Mouse (Mus musculus): ENCODE data around the gene St5. TPM values are rescaled to one million over a fixed set of nuclear protein-coding genes. Genes with fewer than 3 reads are reported as not detected.

Gene St5
- polyA plus RNA-seq, 1 experiment, result 47.6 TPM

- DNase-seq, result no peak
- Histone ChIP-seq H3K4me1 (ENCODE audit: control insufficient read depth, insufficient read depth, low read length) (no peaks in the 10 kb centered on the region), H3K36me3 (ENCODE audit: control insufficient read depth, insufficient read depth, low read length) (no peaks in the 10 kb centered on the region; the same call in 1 of the 2 replicates), H3K27ac (ENCODE audit: insufficient read depth, low read depth, low read length) (no peak overlapping the region), H3K27me3 (replicated peaks; ENCODE audit: control insufficient read depth, insufficient read depth, low read length) (no peaks in the 10 kb centered on the region), H3K4me3 (ENCODE audit: insufficient read depth, low read depth, low read length) (no peak overlapping the region)
- 94% methylated on average over 2 of the region's 2 CpGs for WGBS
- TF ChIP-seq CTCF (conservative IDR thresholded peaks at IDR 0.05; ENCODE audit: insufficient read depth, insufficient read length, low read depth, low read length) (no peak), POLR2A (IDR thresholded peaks at IDR 0.05; ENCODE audit: low read depth, low read length) (no peak)
These were observed 10.1 kb upstream of the St5 start for GRCm38 (mm10) chr7:109713434-109713982.

GRCm38 (mm10) chr7:109712198-109712597, 8.8 kb upstream of the St5 start:
- DNase-seq, result no peak
- WGBS, result 87% methylated on average over 7 of the region's 7 CpGs
- no peaks in the 10 kb centered on the region for H3K27me3 ChIP-seq (replicated peaks; ENCODE audit: control insufficient read depth, insufficient read depth, low read length)
- H3K4me1 ChIP-seq (ENCODE audit: control insufficient read depth, insufficient read depth, low read length), result no peaks in the 10 kb centered on the region
- H3K4me3 ChIP-seq (ENCODE audit: insufficient read depth, low read depth, low read length), result no peak overlapping the region
- H3K27ac ChIP-seq (ENCODE audit: insufficient read depth, low read depth, low read length), result no peak overlapping the region
- TF ChIP-seq CTCF (conservative IDR thresholded peaks at IDR 0.05; ENCODE audit: insufficient read depth, insufficient read length, low read depth, low read length), result no peak
- TF ChIP-seq POLR2A (IDR thresholded peaks at IDR 0.05; ENCODE audit: low read depth, low read length), result no peak
- no peaks in the 10 kb centered on the region; the same call in 1 of the 2 replicates for H3K36me3 ChIP-seq (ENCODE audit: control insufficient read depth, insufficient read depth, low read length)

- Histone ChIP-seq H3K36me3 (ENCODE audit: control insufficient read depth, insufficient read depth, low read length) (no peaks in the 10 kb centered on the region; the same call in 1 of the 2 replicates), H3K4me3 (ENCODE audit: insufficient read depth, low read depth, low read length) (no peak overlapping the region), H3K27ac (ENCODE audit: insufficient read depth, low read depth, low read length) (peak overlapping the region; percentile 87), H3K27me3 (replicated peaks; ENCODE audit: control insufficient read depth, insufficient read depth, low read length) (no peaks in the 10 kb centered on the region), H3K4me1 (ENCODE audit: control insufficient read depth, insufficient read depth, low read length) (no peaks in the 10 kb centered on the region; the same call in 1 of the 2 replicates)
- 26% methylated on average over 1 of the region's 1 CpGs for WGBS
- TF ChIP-seq POLR2A (IDR thresholded peaks at IDR 0.05; ENCODE audit: low read depth, low read length), result no peak
- no peak for TF ChIP-seq CTCF (conservative IDR thresholded peaks at IDR 0.05; ENCODE audit: insufficient read depth, insufficient read length, low read depth, low read length)
- no peak for DNase-seq
These were observed 6.7 kb upstream of the St5 start for GRCm38 (mm10) chr7:109710069-109710468.

GRCm38 (mm10) chr7:109708961-109709382, 5.6 kb upstream of the St5 start:
- no peak overlapping the region for H3K27ac ChIP-seq (ENCODE audit: insufficient read depth, low read depth, low read length)
- TF ChIP-seq POLR2A (IDR thresholded peaks at IDR 0.05; ENCODE audit: low read depth, low read length), result no peak
- TF ChIP-seq CTCF (conservative IDR thresholded peaks at IDR 0.05; ENCODE audit: insufficient read depth, insufficient read length, low read depth, low read length), result no peak
- peak; percentile 75 for DNase-seq
- H3K4me3 ChIP-seq (ENCODE audit: insufficient read depth, low read depth, low read length), result no peak overlapping the region
- no peaks in the 10 kb centered on the region for H3K27me3 ChIP-seq (replicated peaks; ENCODE audit: control insufficient read depth, insufficient read depth, low read length)
- H3K36me3 ChIP-seq (ENCODE audit: control insufficient read depth, insufficient read depth, low read length), result no peaks in the 10 kb centered on the region; the same call in 1 of the 2 replicates
- peaks cover 5% of the 10 kb centered on the region; the same call in 1 of the 2 replicates for H3K4me1 ChIP-seq (ENCODE audit: control insufficient read depth, insufficient read depth, low read length)
- WGBS, result 44% methylated on average over 3 of the region's 3 CpGs

- peak overlapping the region; percentile 49; the same call in 1 of the 2 replicates for H3K27ac ChIP-seq (ENCODE audit: insufficient read depth, low read depth, low read length)
- H3K36me3 ChIP-seq (ENCODE audit: control insufficient read depth, insufficient read depth, low read length), result no peaks in the 10 kb centered on the region; the same call in 1 of the 2 replicates
- TF ChIP-seq CTCF (conservative IDR thresholded peaks at IDR 0.05; ENCODE audit: insufficient read depth, insufficient read length, low read depth, low read length) (peak; percentile 76), POLR2A (IDR thresholded peaks at IDR 0.05; ENCODE audit: low read depth, low read length) (no peak)
- no peak overlapping the region for H3K4me3 ChIP-seq (ENCODE audit: insufficient read depth, low read depth, low read length)
- H3K4me1 ChIP-seq (ENCODE audit: control insufficient read depth, insufficient read depth, low read length), result peaks cover 9% of the 10 kb centered on the region; the same call in 1 of the 2 replicates
- H3K27me3 ChIP-seq (replicated peaks; ENCODE audit: control insufficient read depth, insufficient read depth, low read length), result no peaks in the 10 kb centered on the region
- WGBS, result 30% methylated on average over 4 of the region's 4 CpGs
- peak; percentile 74 for DNase-seq
These were observed 3.8 kb upstream of the St5 start for GRCm38 (mm10) chr7:109707023-109707785.

- no peak overlapping the region; the same call in 1 of the 2 replicates for H3K27ac ChIP-seq (ENCODE audit: insufficient read depth, low read depth, low read length)
- TF ChIP-seq CTCF (conservative IDR thresholded peaks at IDR 0.05; ENCODE audit: insufficient read depth, insufficient read length, low read depth, low read length) (no peak), POLR2A (IDR thresholded peaks at IDR 0.05; ENCODE audit: low read depth, low read length) (no peak)
- peaks cover 9% of the 10 kb centered on the region; the same call in 1 of the 2 replicates for H3K4me1 ChIP-seq (ENCODE audit: control insufficient read depth, insufficient read depth, low read length)
- H3K4me3 ChIP-seq (ENCODE audit: insufficient read depth, low read depth, low read length), result no peak overlapping the region
- no peaks in the 10 kb centered on the region; the same call in 1 of the 2 replicates for H3K36me3 ChIP-seq (ENCODE audit: control insufficient read depth, insufficient read depth, low read length)
- peak; percentile 48 for DNase-seq
- H3K27me3 ChIP-seq (replicated peaks; ENCODE audit: control insufficient read depth, insufficient read depth, low read length), result no peaks in the 10 kb centered on the region
- WGBS, result 36% methylated on average over 3 of the region's 3 CpGs
These were observed 1.1 kb upstream of the St5 start for GRCm38 (mm10) chr7:109704461-109704860.

- peaks cover 9% of the 10 kb centered on the region; the same call in 1 of the 2 replicates for H3K4me1 ChIP-seq (ENCODE audit: control insufficient read depth, insufficient read depth, low read length)
- H3K27me3 ChIP-seq (replicated peaks; ENCODE audit: control insufficient read depth, insufficient read depth, low read length), result no peaks in the 10 kb centered on the region
- no peak for DNase-seq
- peak overlapping the region; percentile 91 for H3K4me3 ChIP-seq (ENCODE audit: insufficient read depth, low read depth, low read length)
- under 1% methylated on average over 17 of the region's 17 CpGs for WGBS
- H3K36me3 ChIP-seq (ENCODE audit: control insufficient read depth, insufficient read depth, low read length), result no peaks in the 10 kb centered on the region; the same call in 1 of the 2 replicates
- H3K27ac ChIP-seq (ENCODE audit: insufficient read depth, low read depth, low read length), result peak overlapping the region; percentile 74
- TF ChIP-seq POLR2A (IDR thresholded peaks at IDR 0.05; ENCODE audit: low read depth, low read length), result no peak
- no peak for TF ChIP-seq CTCF (conservative IDR thresholded peaks at IDR 0.05; ENCODE audit: insufficient read depth, insufficient read length, low read depth, low read length)
These were observed 592 bp upstream of the St5 start for GRCm38 (mm10) chr7:109704016-109704377.

All from kidney, adult 2 months (tissue).